Mouse (Mus musculus): Measurements from ENCODE around the gene P2rx2. TPM values are rescaled to one million over a fixed set of nuclear protein-coding genes. Genes with fewer than 3 reads are reported as not detected.

The P2rx2 gene
- polyA plus RNA-seq, 1 experiment from 2014 or later, result 2.4 TPM

- Histone ChIP-seq H3K9me3 (no peaks in the 10 kb centered on the region), H3K27ac (no peak overlapping the region), H3K4me3 (no peak overlapping the region), H3K9ac (no peak overlapping the region), H3K4me1 (no peaks in the 10 kb centered on the region), H3K27me3 (replicated peaks) (no peaks in the 10 kb centered on the region), H3K36me3 (peaks cover 48% of the 10 kb centered on the region), H3K4me2 (replicated peaks) (no peak overlapping the region)
- 98% methylated on average over 7 of the region's 7 CpGs for WGBS
- ATAC-seq (ENCODE audit: low FRiP score, low read depth), result no peak
Observed at GRCm38 (mm10) chr5:110308861-110309260, 34.2 kb downstream of the P2rx2 start.

GRCm38 (mm10) chr5:110300591-110300990, 42.4 kb downstream of the P2rx2 start:
- WGBS, result 92% methylated on average over 2 of the region's 2 CpGs
- Histone ChIP-seq H3K27ac (no peak overlapping the region), H3K36me3 (peaks cover 75% of the 10 kb centered on the region), H3K9me3 (no peaks in the 10 kb centered on the region), H3K4me2 (replicated peaks) (no peak overlapping the region), H3K27me3 (replicated peaks) (no peaks in the 10 kb centered on the region), H3K4me3 (no peak overlapping the region), H3K9ac (no peak overlapping the region), H3K4me1 (no peaks in the 10 kb centered on the region)
- ATAC-seq (ENCODE audit: low FRiP score, low read depth), result no peak

- H3K4me2 ChIP-seq (replicated peaks), result no peak overlapping the region
- H3K36me3 ChIP-seq, result peaks cover 66% of the 10 kb centered on the region
- ATAC-seq (ENCODE audit: low FRiP score, low read depth), result no peak
- no peaks in the 10 kb centered on the region for H3K27me3 ChIP-seq (replicated peaks)
- H3K4me3 ChIP-seq, result no peak overlapping the region
- H3K9me3 ChIP-seq, result no peaks in the 10 kb centered on the region
- H3K4me1 ChIP-seq, result no peaks in the 10 kb centered on the region
- no peak overlapping the region for H3K27ac ChIP-seq
- 91% methylated on average over 1 of the region's 1 CpGs for WGBS
- H3K9ac ChIP-seq, result no peak overlapping the region
Observed at GRCm38 (mm10) chr5:110296637-110297036, 46.4 kb downstream of the P2rx2 start.

GRCm38 (mm10) chr5:110291649-110292048, 51.4 kb downstream of the P2rx2 start:
- no peaks in the 10 kb centered on the region for H3K27me3 ChIP-seq (replicated peaks)
- WGBS, result 97% methylated on average over 1 of the region's 1 CpGs
- H3K36me3 ChIP-seq, result peaks cover 45% of the 10 kb centered on the region
- H3K4me2 ChIP-seq (replicated peaks), result no peak overlapping the region
- H3K4me1 ChIP-seq, result no peaks in the 10 kb centered on the region
- H3K9ac ChIP-seq, result no peak overlapping the region
- no peak overlapping the region for H3K27ac ChIP-seq
- H3K9me3 ChIP-seq, result no peaks in the 10 kb centered on the region
- ATAC-seq (ENCODE audit: low FRiP score, low read depth), result no peak
- H3K4me3 ChIP-seq, result no peak overlapping the region

Other genes with a start within 250 kb of the P2rx2 start
- gene Gm35315, start 248.8 kb downstream of the P2rx2 start, polyA plus RNA-seq (2016; fragmentation: Nextera tagmentation; extraction: Ambion mirVana), result 0.65 and 0.70 TPM in 2 replicates
- 1.3 and 1.8 TPM in 2 replicates for gene Plcxd1, start 243.2 kb downstream of the P2rx2 start, polyA plus RNA-seq (2016; fragmentation: Nextera tagmentation; extraction: Ambion mirVana)
- gene Gtpbp6, start 235.0 kb downstream of the P2rx2 start, polyA plus RNA-seq (2016; fragmentation: Nextera tagmentation; extraction: Ambion mirVana), result 51.2 and 61.7 TPM in 2 replicates
- gene Zfp605, start 233.1 kb downstream of the P2rx2 start, polyA plus RNA-seq (2016; fragmentation: Nextera tagmentation; extraction: Ambion mirVana), result 9.3 and 14.0 TPM in 2 replicates
- 97.0 and 97.8 TPM in 2 replicates for gene Chfr, start 207.4 kb downstream of the P2rx2 start, polyA plus RNA-seq (2016; fragmentation: Nextera tagmentation; extraction: Ambion mirVana)
- gene Golga3, start 166.5 kb downstream of the P2rx2 start, polyA plus RNA-seq (2016; fragmentation: Nextera tagmentation; extraction: Ambion mirVana), result 23.0 and 24.4 TPM in 2 replicates
- gene Ankle2, start 112.2 kb downstream of the P2rx2 start, polyA plus RNA-seq (2016; fragmentation: Nextera tagmentation; extraction: Ambion mirVana), result 33.5 and 34.1 TPM in 2 replicates
- gene Pgam5, start 73.3 kb downstream of the P2rx2 start, polyA plus RNA-seq (2016; fragmentation: Nextera tagmentation; extraction: Ambion mirVana), result 84.7 and 93.8 TPM in 2 replicates
- 10.1 and 10.3 TPM in 2 replicates for gene Pxmp2, start 57.0 kb downstream of the P2rx2 start, polyA plus RNA-seq (2016; fragmentation: Nextera tagmentation; extraction: Ambion mirVana)
- gene Pole, start 56.9 kb downstream of the P2rx2 start, polyA plus RNA-seq (2016; fragmentation: Nextera tagmentation; extraction: Ambion mirVana), result 18.7 and 20.4 TPM in 2 replicates
- not detected in 2 replicates for gene Lrcol1, start 1.5 kb upstream of the P2rx2 start, polyA plus RNA-seq (2016; fragmentation: Nextera tagmentation; extraction: Ambion mirVana)
- 33.9 and 41.7 TPM in 2 replicates for gene Fbrsl1, start 105.3 kb upstream of the P2rx2 start, polyA plus RNA-seq (2016; fragmentation: Nextera tagmentation; extraction: Ambion mirVana)
- gene Galnt9, start 201.1 kb upstream of the P2rx2 start, polyA plus RNA-seq (2016; fragmentation: Nextera tagmentation; extraction: Ambion mirVana), result 10.6 and 15.0 TPM in 2 replicates